In genomic region chr3:153077846-153078703, GRCm38 (mm10) we compare ENCODE assay signal across 8 mouse cellular contexts.
A peak's percentile ranks its signal among the peaks of the same experiment; 100 is the strongest.
DNase-seq lines count a peak whose midpoint lies in the region; ATAC-seq and TF ChIP-seq lines count a peak whose summit lies in the region.

No protein-coding gene starts in this region.

- no peaks in the 10 kb centered on the region for H3K9me3 ChIP-seq in lung, embryonic 16.5 days (ENCODE audit: control insufficient read depth, low read length)

- no peak for TF ChIP-seq POLR2A in lung, adult 2 months (IDR thresholded peaks at IDR 0.05; ENCODE audit: borderline replicate concordance, extremely low read depth, low read depth, low read length)

- H3K4me1 ChIP-seq in lung, embryonic 16.5 days (replicated peaks; ENCODE audit: control insufficient read depth, insufficient read depth, low read length): peaks cover 3% of the 10 kb centered on the region; the same call in 1 of the 2 replicates
- H3K4me1 ChIP-seq in lung, adult 2 months (ENCODE audit: control insufficient read depth, insufficient read depth, low read length): no peaks in the 10 kb centered on the region

- WGBS in lung, embryonic 16.5 days: 52% methylated on average over 14 of the region's 14 CpGs
- 37% methylated on average over 14 of the region's 14 CpGs for WGBS in lung, adult 2 months

- TF ChIP-seq CTCF in lung, adult 2 months (IDR thresholded peaks at IDR 0.05; ENCODE audit: insufficient read depth, low read length): no peak

- 0 out of 2 replicates have a peak, but pooled peaks have one; percentile 43 for ATAC-seq in lung, embryonic 16.5 days (ENCODE audit: low read depth)
- ATAC-seq in frontal cortex, adult (ENCODE audit: low TSS enrichment): peak; percentile 92

- H3K4me2 ChIP-seq in lung, embryonic 16.5 days (ENCODE audit: low read depth, low read length): peak overlapping the region; percentile 23

- 0 out of 2 replicates have a peak overlapping the region, but pooled peaks have one; percentile 20 for H3K27ac ChIP-seq in lung, embryonic 16.5 days (ENCODE audit: low read length)

- no peak for DNase-seq in lung, adult 2 months
- DNase-seq in left cerebral cortex, adult 8-10 months (ENCODE audit: low spot score in 2 of 2): peak; percentile 30 to 85
- peak; percentile 66 for DNase-seq in right cerebral cortex, postnatal 4 days
- no peak for DNase-seq in ovary, adult 18-20 months (ENCODE audit: low spot score)
- DNase-seq in thymus, postnatal 14 days: no peak
- DNase-seq in adrenal gland, postnatal 10 days: no peak

- H3K27me3 ChIP-seq in lung, embryonic 16.5 days (ENCODE audit: control insufficient read depth, insufficient read depth, low read depth, low read length): no peaks in the 10 kb centered on the region

- H3K9ac ChIP-seq in lung, embryonic 16.5 days (ENCODE audit: low read length): no peak overlapping the region

- no peak overlapping the region for H3K4me3 ChIP-seq in lung, embryonic 16.5 days (ENCODE audit: low read length)
- no peak overlapping the region for H3K4me3 ChIP-seq in lung, adult 2 months (replicated peaks; ENCODE audit: extremely low read depth, low read depth, low read length)

- no peaks in the 10 kb centered on the region for H3K36me3 ChIP-seq in lung, embryonic 16.5 days (ENCODE audit: control insufficient read depth, insufficient read depth, low read length)

Comparison
In these comparisons a context has a peak if more than half of its experiments do, and no peak if none do; other contexts are left out.
1. DNase-seq: peak in left cerebral cortex, adult 8-10 months (2 of 2) and right cerebral cortex, postnatal 4 days (single experiment); none in lung, adult 2 months (single experiment), ovary, adult 18-20 months (single experiment), thymus, postnatal 14 days (single experiment) and adrenal gland, postnatal 10 days (single experiment).